Mouse (Mus musculus): ENCODE measurements around the gene Kif19a. TPM values are rescaled to one million over a fixed set of nuclear protein-coding genes. Genes with fewer than 3 reads are reported as not detected.

Kif19a gene
- total RNA-seq, 2 experiments from 2014 or later: 0.26 to 0.81 TPM

DNA sequence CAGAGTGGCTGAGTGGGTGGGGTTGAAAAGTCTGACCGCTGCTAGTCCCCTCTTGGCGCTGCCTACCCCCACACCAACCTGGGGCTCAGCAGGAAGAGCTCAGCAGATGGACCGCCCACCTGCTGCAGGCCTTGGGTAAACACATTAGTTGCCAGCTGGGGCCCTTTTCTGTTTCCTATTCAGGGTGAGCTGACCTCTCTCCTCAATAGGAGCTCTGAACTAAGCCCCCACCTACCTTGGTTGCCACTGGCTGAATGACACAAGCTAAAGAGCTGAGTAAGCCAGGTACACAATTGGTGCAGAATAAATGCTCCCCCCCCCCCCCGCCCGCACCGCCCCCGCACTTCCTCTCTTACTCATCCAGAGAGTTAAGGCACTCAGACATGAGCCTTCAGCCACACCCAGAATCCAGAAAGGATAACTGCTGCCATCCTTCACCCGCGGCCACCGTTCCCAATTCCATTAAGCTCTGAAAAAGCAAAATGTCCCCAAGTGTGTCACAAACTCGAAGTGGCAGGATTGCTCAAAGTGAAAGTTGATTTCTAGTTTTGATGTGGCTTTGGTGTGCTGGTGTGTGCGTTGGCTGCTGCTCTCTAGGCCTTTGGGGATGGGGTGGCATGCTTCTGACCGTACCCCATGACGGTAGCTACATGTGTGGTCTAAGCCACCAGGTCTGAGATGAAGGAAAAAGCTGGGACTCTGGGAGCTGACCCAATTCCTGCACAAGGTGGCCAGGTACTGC lies 42.7 kb downstream of the Kif19a start:
- no peak for DNase-seq

DNA sequence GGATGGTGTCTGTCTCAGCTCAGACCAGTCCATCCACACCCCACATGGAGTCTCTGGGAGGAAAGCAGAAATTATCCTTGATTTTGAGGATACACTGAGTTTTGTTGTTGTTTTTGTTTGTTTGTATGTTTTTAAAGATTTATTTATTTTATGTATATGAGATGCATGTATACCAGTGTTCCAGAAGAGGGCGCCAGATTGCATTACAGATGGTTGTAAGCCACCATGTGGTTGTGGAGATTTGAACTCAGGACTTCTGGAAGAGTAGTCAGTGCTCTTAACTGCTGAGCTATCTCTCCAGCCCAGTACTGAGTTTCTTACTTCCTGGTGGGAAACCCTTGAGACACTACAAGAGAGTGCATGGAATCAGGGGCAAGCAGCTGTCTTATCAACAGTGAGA lies 44.2 kb downstream of the Kif19a start:
- DNase-seq: no peak

DNA sequence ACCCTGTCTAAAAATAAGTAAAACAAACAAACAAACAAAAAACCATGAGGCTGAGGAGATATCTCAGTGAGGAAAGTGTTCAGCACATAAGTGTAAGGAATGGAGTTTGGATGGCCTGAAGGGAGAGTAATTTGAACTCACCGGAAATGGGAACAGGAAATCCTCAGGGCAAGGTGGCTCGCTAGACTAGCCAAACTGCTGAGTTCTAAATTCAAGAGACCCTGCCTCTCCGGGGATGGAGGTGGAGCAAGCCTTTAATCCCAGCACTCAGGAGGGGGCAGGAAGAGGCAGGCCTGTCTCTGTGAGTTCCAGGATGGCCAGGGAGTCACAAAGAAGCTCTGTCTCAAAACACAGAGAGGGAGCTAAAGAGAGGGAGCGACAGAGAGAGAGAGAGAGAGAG lies 45.2 kb downstream of the Kif19a start:
- no peak for DNase-seq

DNA sequence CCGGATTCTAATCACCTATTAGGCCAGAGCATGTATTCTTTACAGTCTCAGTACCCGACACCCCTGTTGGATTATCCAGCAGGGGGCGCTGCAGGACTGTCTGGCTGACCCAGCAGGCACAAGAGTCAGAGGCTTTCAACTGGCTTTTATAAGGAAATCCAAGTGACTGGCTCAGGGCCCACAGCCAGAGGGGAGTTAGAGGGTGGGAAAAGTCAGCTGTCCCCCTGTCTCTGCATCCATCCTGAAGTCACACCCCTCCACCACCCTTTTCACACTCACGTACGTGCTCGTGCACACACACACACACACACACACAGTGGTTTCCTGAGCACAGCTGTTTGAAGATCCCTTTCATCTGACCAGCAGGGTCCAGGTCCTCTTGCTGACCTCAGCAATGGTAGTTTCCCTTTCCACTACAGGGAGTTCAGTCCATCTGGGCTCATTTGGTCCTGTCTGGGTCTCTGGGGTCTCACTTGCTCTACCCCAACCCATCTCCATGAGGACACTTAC lies 47.6 kb downstream of the Kif19a start:
- peak; percentile 96 for DNase-seq

DNA sequence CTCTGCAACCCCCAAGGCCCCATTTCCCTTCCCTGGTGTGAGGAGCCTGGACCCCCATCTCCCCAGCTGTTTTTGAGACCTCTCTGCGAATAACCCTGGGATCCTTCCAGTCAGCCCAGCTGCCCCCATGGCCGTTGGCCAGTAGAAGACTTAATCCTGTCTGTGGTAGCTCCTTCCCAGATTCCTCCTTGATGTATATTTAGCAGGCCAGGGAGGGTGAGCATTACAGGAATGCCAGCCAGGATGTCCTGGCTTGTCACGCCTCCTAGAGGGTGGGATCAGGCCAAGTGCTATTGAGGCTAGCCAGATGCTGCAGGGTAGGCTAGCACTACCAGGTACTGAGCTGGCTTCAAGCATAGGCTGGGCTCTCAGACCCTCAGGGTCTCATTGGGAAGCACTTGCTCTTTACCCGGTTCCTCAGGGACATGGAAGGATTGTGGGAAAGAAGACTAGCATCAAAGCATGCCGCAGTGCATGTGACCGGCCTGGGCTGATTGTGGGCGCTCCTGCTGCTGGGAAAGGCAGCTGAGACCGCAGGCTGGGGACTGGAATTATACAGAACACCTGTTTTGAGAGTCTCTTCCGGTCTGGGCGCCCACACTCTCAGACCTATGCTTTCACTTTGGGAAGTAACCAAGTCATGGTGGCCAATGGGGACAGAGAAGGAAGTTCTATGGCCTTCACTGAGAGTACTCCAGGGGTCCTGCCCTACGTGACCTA lies 49.8 kb downstream of the Kif19a start:
- DNase-seq: peak; percentile 21

DNA sequence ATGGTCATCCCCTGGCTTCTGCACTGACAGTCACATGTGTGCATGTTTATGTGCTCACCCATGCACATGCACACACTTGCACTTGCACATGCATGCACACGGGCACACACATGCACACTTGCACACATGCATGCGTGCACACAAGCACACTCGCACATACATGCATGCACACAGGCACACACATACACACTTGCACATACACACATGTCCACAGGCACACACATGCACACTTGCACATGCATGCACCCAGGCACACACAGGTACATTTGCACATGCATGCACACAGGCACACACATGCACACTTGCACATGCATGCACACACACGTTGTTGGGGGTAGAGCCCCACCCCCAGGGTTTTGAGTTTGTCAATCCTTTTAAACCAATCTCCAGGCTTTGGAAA lies 51.7 kb downstream of the Kif19a start:
- DNase-seq: no peak

DNA sequence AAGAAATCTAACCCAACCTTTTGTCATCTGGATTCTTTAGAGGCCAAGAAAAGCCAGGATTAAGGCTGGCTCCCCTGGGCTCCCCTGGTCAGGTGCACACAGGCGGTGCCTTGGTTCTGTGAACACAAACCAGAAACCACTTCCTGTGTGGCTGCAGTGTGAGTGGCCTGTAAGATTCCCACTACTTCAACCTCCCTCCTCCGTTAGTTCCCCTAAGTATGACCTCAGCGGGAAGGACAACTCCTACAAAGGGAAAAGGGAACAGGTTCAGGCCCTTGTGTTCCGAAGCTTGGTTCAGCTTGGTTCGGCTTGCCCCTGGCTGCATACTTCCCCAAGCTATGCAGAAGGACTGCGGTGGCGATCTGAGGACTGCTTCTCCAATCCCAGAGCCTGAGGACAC lies 53.0 kb downstream of the Kif19a start:
- no peak for DNase-seq

DNA sequence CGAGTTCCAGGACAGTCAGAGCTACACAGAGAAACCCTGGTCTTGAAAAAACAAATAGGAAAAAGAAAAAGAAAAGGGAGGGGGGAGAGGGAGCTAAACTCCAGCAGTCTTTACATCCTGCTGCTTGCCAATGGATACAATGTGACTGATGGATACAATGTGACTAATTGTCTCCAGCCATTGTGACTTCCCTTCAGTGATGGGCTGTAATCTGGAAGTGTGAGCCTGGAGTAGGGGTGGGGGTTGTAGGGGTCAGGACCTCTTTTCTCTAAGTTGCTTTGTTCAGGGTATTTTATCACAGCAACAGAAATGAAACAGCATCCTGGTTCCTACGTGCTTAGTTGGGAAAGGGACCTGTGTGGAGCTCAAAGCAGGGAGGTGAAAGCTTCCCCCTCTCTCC lies 53.9 kb downstream of the Kif19a start:
- no peak for DNase-seq

DNA sequence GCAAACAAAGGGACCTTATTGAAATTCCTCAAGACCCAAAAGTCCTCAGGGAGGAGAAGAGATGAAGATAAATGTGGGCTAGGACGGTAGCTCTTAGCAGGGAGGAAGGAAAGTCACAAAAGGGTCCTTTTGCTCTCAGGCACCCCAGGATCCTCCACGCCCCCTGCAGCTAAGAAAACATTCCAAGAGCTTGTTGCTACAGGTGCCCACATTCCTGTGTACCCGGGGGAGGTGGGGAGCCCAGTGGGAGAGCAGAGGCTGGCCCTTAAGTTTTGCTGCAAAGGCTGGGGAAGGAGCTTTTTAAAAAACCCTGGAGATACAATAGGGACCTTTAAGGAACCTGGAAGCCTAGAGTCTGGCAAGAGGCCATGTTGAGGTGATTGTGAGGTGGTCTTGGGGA lies 55.3 kb downstream of the Kif19a start:
- DNase-seq: no peak

DNA sequence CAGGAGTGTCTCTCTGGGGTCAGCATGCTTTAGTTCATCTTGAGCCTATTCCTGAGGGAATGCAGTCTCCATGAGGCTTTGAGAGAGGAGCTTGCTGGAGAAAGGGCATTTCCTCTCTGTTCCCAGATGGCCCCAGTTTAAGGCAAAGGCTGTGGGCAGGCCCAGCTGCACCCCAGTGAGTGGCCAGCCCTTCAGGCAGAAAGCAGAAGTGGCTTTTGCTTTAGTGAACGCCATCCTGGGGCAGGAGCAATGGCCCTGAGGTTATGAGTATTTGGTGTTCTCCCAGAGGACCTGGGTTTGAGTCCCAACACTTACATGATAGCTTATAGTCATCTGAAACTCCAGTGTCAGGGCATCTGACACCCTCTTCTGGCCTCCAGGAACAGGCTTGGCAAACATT lies 56.1 kb downstream of the Kif19a start:
- no peak for DNase-seq

DNA sequence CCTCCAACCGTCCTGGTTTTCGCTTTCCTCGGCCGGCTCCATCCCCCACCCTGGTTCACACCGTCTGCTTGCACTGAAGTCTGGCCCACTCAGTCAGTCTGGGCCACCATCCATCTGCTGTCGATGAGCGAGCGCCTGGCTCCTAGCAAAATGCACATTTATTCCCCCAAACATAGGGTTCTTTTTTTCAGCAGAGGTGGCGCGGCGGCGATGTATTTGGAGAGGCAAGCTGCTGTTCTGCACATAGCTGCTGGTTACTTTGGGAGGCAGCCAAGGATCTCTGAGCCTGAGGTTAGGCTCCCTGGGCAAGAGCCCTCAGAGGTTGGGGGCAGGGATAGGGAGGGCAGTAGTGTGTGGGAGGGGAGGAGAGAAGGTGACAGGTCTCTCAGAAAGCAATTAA lies 57.5 kb downstream of the Kif19a start:
- peak; percentile 52 for DNase-seq

DNA sequence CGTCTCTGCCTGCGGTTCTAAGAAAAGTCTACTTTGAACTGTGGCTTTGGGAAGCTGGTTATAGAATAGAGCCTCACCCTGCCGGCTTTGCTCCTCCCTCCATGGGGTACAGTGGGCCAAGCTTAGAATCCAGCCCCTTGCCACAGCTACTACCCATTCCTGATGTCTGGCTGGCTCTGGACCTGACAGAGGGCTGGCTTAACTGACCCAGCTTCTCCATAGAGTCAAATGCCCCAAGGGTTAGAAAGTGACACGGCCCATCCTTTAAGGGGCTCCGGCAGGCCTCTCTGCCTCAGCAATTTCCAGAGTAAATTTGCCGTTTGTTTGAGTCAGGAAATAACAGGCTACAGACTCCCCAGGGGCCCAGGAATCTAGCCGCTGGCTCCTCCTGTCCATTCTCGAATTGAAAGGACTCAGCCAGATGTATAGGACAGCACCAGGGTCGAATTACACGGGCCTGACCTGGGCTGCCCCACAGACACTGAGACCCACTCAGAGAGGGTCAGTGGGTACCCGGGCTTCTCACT lies 58.1 kb downstream of the Kif19a start:
- DNase-seq: no peak

DNA sequence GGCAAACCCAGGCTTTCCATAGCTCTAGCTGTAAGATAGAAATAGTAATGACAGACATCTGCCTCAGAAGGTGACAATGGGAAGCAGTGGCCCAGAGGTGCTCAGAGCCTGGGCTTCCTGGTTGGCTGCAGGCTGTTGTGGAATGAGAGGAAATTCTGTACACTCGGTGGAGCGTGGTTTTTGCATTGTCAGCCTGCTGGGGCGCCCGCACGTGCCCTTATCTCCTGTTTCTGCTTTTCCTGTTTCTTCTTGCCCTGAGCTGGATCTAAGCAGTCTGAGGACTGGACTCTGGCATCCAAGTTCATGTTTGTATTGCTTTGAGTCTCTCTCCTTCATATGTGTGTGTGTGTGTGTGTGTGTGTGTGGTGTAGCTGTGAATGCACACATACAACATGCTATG lies 61.5 kb downstream of the Kif19a start:
- no peak for DNase-seq

DNA sequence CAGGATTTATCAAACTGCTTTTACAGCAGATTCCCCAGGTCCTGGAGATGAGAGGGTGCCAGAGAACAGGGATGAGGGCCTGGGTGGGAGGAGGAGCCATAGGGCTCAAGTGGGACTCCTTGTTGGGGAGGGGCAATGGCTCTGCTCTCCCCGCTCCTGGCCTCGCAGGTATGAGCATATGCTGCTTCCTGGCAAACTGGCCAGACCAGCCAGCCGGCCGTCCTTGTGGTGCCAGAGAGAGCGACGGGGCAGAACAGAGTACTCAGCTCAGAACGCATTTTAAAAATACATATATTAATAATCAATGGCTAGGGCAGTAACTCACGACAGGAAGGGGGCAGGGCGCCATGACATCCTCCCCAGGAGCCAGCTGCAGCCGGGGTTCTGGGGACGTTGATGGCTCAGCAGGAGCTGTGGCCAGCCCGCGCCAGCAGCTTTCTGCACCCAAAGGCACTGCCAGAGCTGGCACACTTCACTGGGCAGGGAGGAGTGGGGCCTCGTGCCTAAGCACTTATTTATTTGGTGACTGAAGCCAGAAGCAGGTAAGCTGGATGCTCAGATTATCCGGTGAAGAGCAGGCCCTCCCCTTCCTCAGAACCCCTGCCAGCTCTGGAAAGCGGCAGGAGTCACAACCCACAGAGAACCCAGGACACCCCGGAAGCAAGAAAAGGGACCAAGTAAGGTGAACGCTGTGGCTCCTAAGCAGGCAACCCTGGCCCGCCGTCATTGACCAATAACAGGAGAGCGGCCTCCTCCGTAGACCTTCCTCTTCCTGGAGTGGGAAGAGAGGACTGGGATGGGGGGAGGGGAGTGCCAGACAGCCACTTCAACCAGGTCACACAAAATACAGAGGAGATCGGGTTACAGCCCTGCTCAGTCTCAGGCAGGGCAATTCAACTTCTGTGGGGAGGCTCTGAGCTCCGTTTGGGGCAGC lies 64.6 kb downstream of the Kif19a start:
- peak; percentile 76 for DNase-seq

DNA sequence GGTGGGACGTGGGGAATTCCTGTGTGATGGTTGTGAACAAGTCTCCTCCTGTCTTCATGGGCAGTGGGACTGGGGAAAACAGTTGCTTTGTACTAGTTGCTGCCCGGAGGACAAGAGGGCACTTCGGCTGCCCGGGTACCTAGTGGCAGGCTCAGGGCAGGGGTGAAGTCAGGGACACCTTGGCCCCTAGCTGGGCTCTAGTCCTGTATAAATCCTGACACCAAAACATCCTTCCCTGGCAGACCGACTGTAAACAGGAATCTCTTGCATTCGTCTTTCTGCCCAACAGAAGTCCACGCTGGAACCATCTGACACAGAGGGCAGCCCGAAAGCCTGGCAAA lies 65.2 kb downstream of the Kif19a start:
- no peak for DNase-seq

DNA sequence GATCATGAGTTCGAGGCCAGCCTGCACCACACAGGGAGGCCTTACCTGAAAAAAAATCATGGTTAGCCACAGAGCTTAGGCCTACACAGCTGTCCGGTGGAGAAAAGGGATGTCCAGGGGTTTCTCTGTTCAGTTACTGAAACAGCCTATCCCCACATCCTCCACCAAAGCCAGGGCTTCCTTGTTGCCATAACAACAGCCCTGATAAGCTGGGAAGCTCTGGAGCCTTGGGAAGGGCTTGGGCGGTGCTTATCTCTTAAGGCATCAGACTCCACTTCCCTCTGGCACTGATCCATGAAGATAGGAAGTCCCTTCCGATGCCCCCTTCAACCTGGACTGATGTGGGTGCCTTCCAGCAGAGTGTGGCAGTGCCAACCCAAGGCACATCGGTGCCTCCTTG lies 68.0 kb downstream of the Kif19a start:
- DNase-seq: no peak

Other genes starting within 250 kb of the Kif19a start
- gene Rpl38, start 96.9 kb upstream of the Kif19a start, total RNA-seq (2021): 100 to 1,000 TPM; 922 to 952 TPM
- gene Ttyh2, start 90.0 kb upstream of the Kif19a start, total RNA-seq (2021): 10 to 100 TPM; 27.4 to 27.7 TPM
- under 1 TPM; 0.79 to 0.88 TPM for gene Dnaic2, start 38.0 kb upstream of the Kif19a start, total RNA-seq (2021)
- under 1 TPM; 0.17 to 0.25 TPM for gene Btbd17, start 30.6 kb downstream of the Kif19a start, total RNA-seq (2021)
- gene Gpr142, start 33.5 kb downstream of the Kif19a start, total RNA-seq (2021): not detected
- 10 to 100 TPM; 11.9 to 12.1 TPM for gene Gprc5c, start 85.8 kb downstream of the Kif19a start, total RNA-seq (2021)
- under 1 TPM; 0.79 to 0.83 TPM for gene Cd300a, start 124.7 kb downstream of the Kif19a start, total RNA-seq (2021)
- under 1 TPM; 0.19 to 0.32 TPM for gene Cd300lb, start 169.0 kb downstream of the Kif19a start, total RNA-seq (2021)
- not detected for gene Cd300c, start 203.8 kb downstream of the Kif19a start, total RNA-seq (2021)
- gene Cd300ld, start 224.5 kb downstream of the Kif19a start, total RNA-seq (2021): under 1 TPM; 0.29 to 0.41 TPM
- gene Cd300c2, start 236.5 kb downstream of the Kif19a start, total RNA-seq (2021): 1 to 10 TPM in 1 of 2 experiments, under 1 TPM in 1; 0.97 to 1.1 TPM